Mouse (Mus musculus) MEL (cell line): ENCODE measurements around the gene Cyp17a1.

ENCODE experiments used
- EP300 ChIP-seq, 2 experiments: IDR thresholded peaks; 2 replicates each; pipeline ENCODE4 v1.6.1; 2011; ENCODE audit warnings: improper control_type of control experiment in 2 of 2, low read length in 2 of 2, low read depth in 1 of 2, mild to moderate bottlenecking in 1 of 2
- GATA1 ChIP-seq: IDR thresholded peaks from 2 replicates; pipeline ENCODE4 v1.6.1; 2011; ENCODE audit warnings: low read depth, low read length, improper control_type of control experiment
- POLR2A ChIP-seq, 2 experiments: IDR thresholded peaks; 2 replicates each; pipeline ENCODE4 v1.6.1; 2011 to 2012; ENCODE audit warnings: low read length in 2 of 2, mild to moderate bottlenecking in 2 of 2, control low read depth in 1 of 2, improper control_type of control experiment in 1 of 2, low read depth in 1 of 2, moderate library complexity in 1 of 2; ENCODE audit not compliant: control insufficient read depth in 1 of 2, insufficient read depth in 1 of 2, poor library complexity in 1 of 2
- SIN3A ChIP-seq: IDR thresholded peaks from 2 replicates; pipeline ENCODE4 v1.6.1; 2012; ENCODE audit warnings: low read length, improper control_type of control experiment, inconsistent platforms
- TBP ChIP-seq: IDR thresholded peaks from 2 replicates; pipeline ENCODE4 v1.8.0; 2011; ENCODE audit warnings: low read depth, low read length, improper control_type of control experiment
- USF1 ChIP-seq: IDR thresholded peaks from 2 replicates; pipeline ENCODE4 v1.6.1; 2014; ENCODE audit warnings: low read depth, mild to moderate bottlenecking, inconsistent platforms, low read length, improper control_type of control experiment, moderate library complexity
- ZC3H11A ChIP-seq: IDR thresholded peaks from 2 replicates; pipeline ENCODE4 v1.6.1; 2012; ENCODE audit warnings: low read depth, mild to moderate bottlenecking, inconsistent platforms, low read length, improper control_type of control experiment

DNA sequence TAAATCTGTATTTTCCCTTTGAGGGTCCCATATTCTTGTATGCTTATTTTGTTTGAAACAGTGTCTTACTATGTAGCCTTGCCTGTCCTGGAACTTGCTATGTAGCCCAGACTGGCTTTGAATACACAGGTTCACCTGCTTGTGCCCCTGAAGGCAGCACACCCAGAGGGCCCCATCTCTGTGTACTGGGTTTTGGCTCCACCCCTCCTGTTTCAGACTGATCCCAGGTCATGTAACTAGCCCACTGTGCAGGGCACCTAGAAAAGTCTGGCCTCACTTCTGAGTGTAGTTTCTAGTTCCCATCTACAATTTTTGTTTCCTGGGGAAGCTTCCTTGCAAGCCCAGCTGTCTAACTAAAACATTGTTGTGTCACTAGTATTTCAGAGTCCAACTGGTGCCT, 33.9 kb downstream of the Cyp17a1 start:
- TF ChIP-seq ZC3H11A (no peak), GATA1 (no peak), TBP (no peak), SIN3A (no peak), USF1 (no peak), POLR2A (IDR thresholded peaks at IDR 0.05; ENCODE audit: control insufficient read depth in 1 of 2, insufficient read depth in 1 of 2, low read depth in 1 of 2, low read length in 2 of 2, poor library complexity in 1 of 2) (no peak; a peak in 1 of 4 replicates), EP300 (IDR thresholded peaks at IDR 0.05; ENCODE audit: low read depth in 1 of 2, low read length in 2 of 2) (no peak)
